In the genomic region with DNA sequence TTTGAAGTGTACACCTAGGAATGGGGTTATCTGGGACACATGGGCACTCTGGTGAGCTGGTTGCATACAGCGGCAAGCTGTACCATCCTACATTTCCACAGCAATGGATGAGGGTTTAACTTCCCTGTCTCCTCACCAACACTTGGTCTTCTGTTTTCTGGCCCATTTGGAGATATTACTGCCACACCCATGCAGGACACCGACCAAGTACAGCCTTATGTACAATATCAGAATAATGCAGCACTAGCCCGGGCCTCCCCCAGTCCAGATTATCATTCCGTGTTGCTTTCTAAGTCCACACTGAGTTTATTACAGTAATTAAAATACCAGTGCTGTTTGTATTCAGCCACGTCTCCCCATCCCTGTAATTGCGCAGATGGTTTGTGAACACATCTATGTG, we compare ENCODE assay signal across 24 mouse cellular contexts. TPM values are rescaled to one million over a fixed set of nuclear protein-coding genes. Genes with fewer than 3 reads are reported as not detected.
DNase-seq lines count a peak whose midpoint lies in the region; ATAC-seq lines count a peak whose summit lies in the region.
"Had no signal": no experiment of that assay in that cellular context is flagged by ENCODE, and none has a peak within 500 bp of the region (broad histone marks: within the 10 kb centered on the region; RNA-seq: fewer than 3 reads in every experiment).

No protein-coding gene starts in this region.

- ATAC-seq in liver, embryonic 12.5 days, result peak; percentile 84
- ATAC-seq in liver, embryonic 16.5 days (ENCODE audit: low read depth), result peak; percentile 73
- ATAC-seq in CD4-positive, CD25-positive, alpha-beta regulatory T cell, adult 4 months, result no peak
- ATAC-seq: activated CD4-positive, CD25-positive, alpha-beta regulatory T cell, adult 4 months; intestine, embryonic 15.5 days; Patski had no signal

- peaks cover 47% of the 10 kb centered on the region for H3K36me3 ChIP-seq in erythroblast, embryonic 14.5 days (ENCODE audit: control insufficient read depth)
- H3K36me3 ChIP-seq in liver, embryonic 12.5 days, result peaks cover 7% of the 10 kb centered on the region
- H3K36me3 ChIP-seq in liver, embryonic 16.5 days (ENCODE audit: control insufficient read depth, insufficient read depth), result no peaks in the 10 kb centered on the region
- H3K36me3 ChIP-seq: embryonic facial prominence, embryonic 10.5 days; forebrain, embryonic 12.5 days; heart, embryonic 15.5 days; intestine, embryonic 15.5 days had no signal

- H3K4me3 ChIP-seq in erythroblast, embryonic 14.5 days (replicated peaks), result peak overlapping the region; percentile 35
- no peak overlapping the region for H3K4me3 ChIP-seq in liver, embryonic 12.5 days
- H3K4me3 ChIP-seq in liver, embryonic 16.5 days (ENCODE audit: low read depth, low read length), result no peak overlapping the region
- H3K4me3 ChIP-seq: embryonic facial prominence, embryonic 10.5 days; forebrain, embryonic 12.5 days; heart, adult 2 months; heart, embryonic 15.5 days; hindbrain, embryonic 10.5 days; intestine, embryonic 15.5 days had no signal

- no peaks in the 10 kb centered on the region for H3K9me3 ChIP-seq in erythroblast, embryonic 14.5 days (ENCODE audit: control insufficient read depth, low read length)
- no peaks in the 10 kb centered on the region for H3K9me3 ChIP-seq in liver, embryonic 12.5 days (replicated peaks)
- no peaks in the 10 kb centered on the region for H3K9me3 ChIP-seq in liver, embryonic 16.5 days (replicated peaks; ENCODE audit: control insufficient read depth, low read length)
- H3K9me3 ChIP-seq: embryonic facial prominence, embryonic 10.5 days; forebrain, embryonic 12.5 days; heart, embryonic 15.5 days; hindbrain, embryonic 10.5 days; intestine, embryonic 15.5 days had no signal

- 45% methylated on average over 6 of the region's 6 CpGs for WGBS in liver, embryonic 12.5 days (ENCODE audit: insufficient replicate concordance)
- WGBS in liver, embryonic 16.5 days (ENCODE audit: insufficient replicate concordance), result 36% methylated on average over 6 of the region's 6 CpGs

- peak overlapping the region; percentile 66 for H3K27ac ChIP-seq in liver, embryonic 12.5 days
- H3K27ac ChIP-seq in liver, embryonic 16.5 days (ENCODE audit: low read length), result no peak overlapping the region
- H3K27ac ChIP-seq: embryonic facial prominence, embryonic 10.5 days; forebrain, embryonic 12.5 days; heart, adult 2 months; heart, embryonic 15.5 days; hindbrain, embryonic 10.5 days; hindbrain, embryonic 14.5 days; intestine, embryonic 15.5 days had no signal

- DNase-seq in c-Kit-positive CD71-positive TER-119-negative erythroid progenitor cells, embryonic 14.5 days (ENCODE audit: low read depth), result peak; percentile 31
- no peak for DNase-seq in thymus, postnatal 10 days (ENCODE audit: low spot score in 2 of 2)
- DNase-seq in cerebellum, postnatal 14 days, result no peak
- no peak for DNase-seq in kidney, adult 18-20 months
- DNase-seq: adrenal gland, postnatal 14 days; cerebellum, adult 11 months; cerebellum, adult 8-10 months; gastrocnemius, postnatal 14 days; heart, adult 2 months; heart, postnatal 14 days had no signal

- H3K4me2 ChIP-seq in liver, embryonic 12.5 days, result peak overlapping the region; percentile 45
- H3K4me2 ChIP-seq in liver, embryonic 16.5 days (ENCODE audit: low read depth, low read length), result peak overlapping the region; percentile 19; the same call in 1 of the 2 replicates
- H3K4me2 ChIP-seq: forebrain, embryonic 12.5 days; heart, embryonic 11.5 days; heart, embryonic 15.5 days; hindbrain, embryonic 14.5 days; intestine, embryonic 15.5 days had no signal

- H3K27me3 ChIP-seq in erythroblast, embryonic 14.5 days (ENCODE audit: control insufficient read depth), result no peaks in the 10 kb centered on the region
- H3K27me3 ChIP-seq in liver, embryonic 12.5 days (replicated peaks), result no peaks in the 10 kb centered on the region
- H3K27me3 ChIP-seq in liver, embryonic 16.5 days (ENCODE audit: control insufficient read depth, insufficient read depth, low read depth, low read length), result no peaks in the 10 kb centered on the region
- H3K27me3 ChIP-seq: CH12.LX; forebrain, embryonic 12.5 days; heart, embryonic 15.5 days; intestine, embryonic 15.5 days; Patski had no signal

- peaks cover 79% of the 10 kb centered on the region for H3K4me1 ChIP-seq in erythroblast, embryonic 14.5 days (ENCODE audit: control insufficient read depth)
- peaks cover 77% of the 10 kb centered on the region for H3K4me1 ChIP-seq in liver, embryonic 12.5 days
- peaks cover 31% of the 10 kb centered on the region for H3K4me1 ChIP-seq in liver, embryonic 16.5 days (ENCODE audit: control insufficient read depth, low read depth, low read length)

- peak overlapping the region; percentile 43; the same call in 1 of the 2 replicates for H3K9ac ChIP-seq in liver, embryonic 12.5 days
- H3K9ac ChIP-seq in liver, embryonic 16.5 days (ENCODE audit: low read depth, low read length), result no peak overlapping the region
- H3K9ac ChIP-seq: forebrain, embryonic 12.5 days; heart, embryonic 15.5 days; hindbrain, embryonic 14.5 days; intestine, embryonic 15.5 days had no signal

RNA-seq across cellular contexts. Expression of a gene that starts 10.0 kb away (rescaled TPM):
- polyA plus RNA-seq in erythroblast, embryonic 14.5 days (2012), result 21.8 and 30.4 TPM in 2 replicates
- 46.3 and 50.6 TPM in 2 replicates for polyA plus RNA-seq in liver, embryonic 12.5 days (2016; fragmentation: Nextera tagmentation; extraction: Ambion mirVana)
- 43.6 and 44.1 TPM in 2 replicates for polyA plus RNA-seq in liver, embryonic 16.5 days (2015; fragmentation: Nextera tagmentation; extraction: Ambion mirVana)
- polyA plus RNA-seq in CD4-positive, CD25-positive, alpha-beta regulatory T cell, adult 4 months (2017; shearing (Covaris generic)), result 100 to 1,000 TPM; 101 TPM

RNA-seq across cellular contexts. Expression of a gene that starts 46.2 kb away (rescaled TPM):
- polyA plus RNA-seq in erythroblast, embryonic 14.5 days (2012), result 8.0 and 11.4 TPM in 2 replicates
- 154 and 159 TPM in 2 replicates for polyA plus RNA-seq in liver, embryonic 12.5 days (2016; fragmentation: Nextera tagmentation; extraction: Ambion mirVana)
- 108 and 118 TPM in 2 replicates for polyA plus RNA-seq in liver, embryonic 16.5 days (2015; fragmentation: Nextera tagmentation; extraction: Ambion mirVana)
- polyA plus RNA-seq in CD4-positive, CD25-positive, alpha-beta regulatory T cell, adult 4 months (2017; shearing (Covaris generic)), result 100 to 1,000 TPM; 171 to 260 TPM
